Mouse (Mus musculus): ENCODE measurements around the gene Gins2.

GRCm38 (mm10) chr8:120574941-120575340, 14.2 kb downstream of the Gins2 start:
- TF ChIP-seq GATA1 (IDR thresholded peaks at IDR 0.05; ENCODE audit: borderline replicate concordance, low read length), result no peak
- no peak for TF ChIP-seq FLI1 (IDR thresholded peaks at IDR 0.05; ENCODE audit: low read length)

Measured in megakaryocyte, embryonic 14.5 days (primary cell).